Mouse (Mus musculus) stomach, embryonic 16.5 days (tissue): Measurements from ENCODE around the gene Grn. TPM values are rescaled to one million over a fixed set of nuclear protein-coding genes. Genes with fewer than 3 reads are reported as not detected.
A peak's percentile ranks its signal among the peaks of the same experiment; 100 is the strongest.
"Not testable (repeated sequence)": the region's sequence is repeated elsewhere in the genome, so short reads cannot be mapped to it uniquely, and the experiment has no call there.

Experiments used
- ATAC-seq: fragments of 200-750 bp; cut with Nextera tagmentation; 2 replicates; pipeline ENCODE4 v1.8.0; 2017; ENCODE audit warnings: moderate number of reproducible peaks, moderate TSS enrichment; ENCODE audit not compliant: insufficient read depth, low FRiP score
- H3K27ac ChIP-seq: fragments of 300-500 bp; sonication (generic); 2 replicates; pipeline ENCODE4 v1.5.1; 2014; ENCODE audit warnings: low read length
- H3K27me3 ChIP-seq: fragments of 300-500 bp; sonication (generic); 2 replicates; pipeline ENCODE4 v1.6.1; 2014; ENCODE audit warnings: low read length, control low read depth, mixed read lengths; ENCODE audit not compliant: control insufficient read depth, insufficient read depth
- H3K36me3 ChIP-seq: fragments of 300-500 bp; sonication (generic); 2 replicates; pipeline ENCODE4 v1.6.1; 2014; ENCODE audit warnings: low read length; ENCODE audit not compliant: control insufficient read depth, insufficient read depth
- H3K4me1 ChIP-seq: fragments of 300-500 bp; sonication (generic); 2 replicates; pipeline ENCODE4 v1.6.1; 2014; ENCODE audit warnings: low read length, control low read depth, mixed read lengths; ENCODE audit not compliant: control insufficient read depth, insufficient read depth
- H3K4me2 ChIP-seq: fragments of 300-500 bp; sonication (generic); 2 replicates; pipeline ENCODE4 v1.6.1; 2014; ENCODE audit warnings: low read depth, low read length, mixed read lengths
- H3K4me3 ChIP-seq: fragments of 300-500 bp; sonication (generic); replicated peaks from 2 replicates; pipeline ENCODE4 v1.5.1; 2014; ENCODE audit warnings: mild to moderate bottlenecking, low read length
- H3K9ac ChIP-seq: fragments of 300-500 bp; sonication (generic); 2 replicates; pipeline ENCODE4 v1.6.1; 2014; ENCODE audit warnings: low read length
- H3K9me3 ChIP-seq: fragments of 300-500 bp; sonication (generic); replicated peaks from 2 replicates; pipeline ENCODE4 v1.6.1; 2016; ENCODE audit warnings: low read length, control low read depth; ENCODE audit not compliant: control insufficient read depth
- WGBS: fragments of 180-500 bp; shearing (Covaris S2); extraction: QIAGEN DNeasy Blood & Tissue Kit; methylation state at CpG from one replicate; pipeline ENCODE4 v1.1.7; 2014; 5-methylcytosine and 5-hydroxymethylcytosine counted together
- polyA plus RNA-seq: library from polyadenylated mRNA; unstranded; fragments of >200 nt; fragmentation: Nextera tagmentation; extraction: Ambion mirVana; gene quantifications from 2 replicates; pipeline ENCODE4 v1.2.1, GENCODE M21; 2015

Gene Grn
- polyA plus RNA-seq, result 187 and 207 TPM in 2 replicates

DNA sequence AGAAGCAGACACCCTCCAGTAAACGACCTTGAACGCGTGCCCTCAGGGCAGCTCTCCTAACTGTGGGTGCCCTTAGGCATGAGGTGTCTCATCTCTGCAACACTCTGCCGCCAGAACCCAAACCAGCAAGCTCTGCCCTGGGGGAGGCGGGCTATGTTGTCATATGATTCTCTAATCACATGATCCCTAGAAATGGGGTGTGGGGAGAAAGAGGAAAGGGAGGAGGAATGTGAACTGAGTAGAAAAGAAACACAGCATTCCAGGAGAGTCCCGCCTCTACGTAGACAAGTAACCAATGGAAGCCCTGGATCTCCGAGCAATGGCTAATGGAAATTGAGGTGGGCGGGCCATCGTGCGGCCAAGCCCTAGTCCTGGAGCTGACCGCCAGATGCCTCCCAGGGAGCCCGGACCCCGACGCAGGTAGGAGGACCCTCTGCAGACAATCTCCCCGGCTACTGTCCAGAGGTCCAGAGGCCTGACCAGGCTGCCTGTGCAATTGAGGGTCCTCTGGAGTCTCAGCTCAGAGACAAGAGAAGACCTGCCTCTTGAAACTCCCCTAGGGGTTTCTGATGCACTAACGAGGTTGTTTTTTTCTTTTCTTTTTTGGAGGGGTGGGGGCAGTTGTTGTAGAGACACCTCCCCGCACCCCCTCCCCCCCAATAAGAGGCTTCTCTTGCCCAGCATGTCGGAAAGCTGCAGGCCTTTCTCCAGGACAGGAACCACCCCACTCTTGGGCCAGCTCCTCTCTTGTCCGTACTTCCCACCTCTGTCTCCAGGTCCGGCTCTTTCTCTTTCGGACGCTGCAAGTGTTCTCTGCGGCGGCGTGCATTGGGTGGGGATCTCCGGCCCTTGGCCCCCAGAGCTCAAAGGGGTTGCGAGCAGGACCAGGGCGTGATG lies at the start of gene Grn:
TSS of gene Grn (plus strand) at position 195 of the 897 bp plus-strand sequence.
- no peaks in the 10 kb centered on the region for H3K9me3 ChIP-seq
- peak within 1 kb of the TSS; percentile 79 for H3K9ac ChIP-seq
- ATAC-seq, result peak; percentile 94
- H3K4me2 ChIP-seq, result peak within 1 kb of the TSS; percentile 95
- peak within 1 kb of the TSS; percentile 73 for H3K4me3 ChIP-seq
- H3K27ac ChIP-seq, result peak within 1 kb of the TSS; percentile 85
- H3K27me3 ChIP-seq, result no peaks in the 10 kb centered on the region
- WGBS, result under 1% methylated on average over 29 of the region's 29 CpGs
- 0 out of 2 replicates have a peak, but pooled peaks cover 6% of the 10 kb centered on the region for H3K36me3 ChIP-seq
- peaks cover 21% of the 10 kb centered on the region for H3K4me1 ChIP-seq

DNA sequence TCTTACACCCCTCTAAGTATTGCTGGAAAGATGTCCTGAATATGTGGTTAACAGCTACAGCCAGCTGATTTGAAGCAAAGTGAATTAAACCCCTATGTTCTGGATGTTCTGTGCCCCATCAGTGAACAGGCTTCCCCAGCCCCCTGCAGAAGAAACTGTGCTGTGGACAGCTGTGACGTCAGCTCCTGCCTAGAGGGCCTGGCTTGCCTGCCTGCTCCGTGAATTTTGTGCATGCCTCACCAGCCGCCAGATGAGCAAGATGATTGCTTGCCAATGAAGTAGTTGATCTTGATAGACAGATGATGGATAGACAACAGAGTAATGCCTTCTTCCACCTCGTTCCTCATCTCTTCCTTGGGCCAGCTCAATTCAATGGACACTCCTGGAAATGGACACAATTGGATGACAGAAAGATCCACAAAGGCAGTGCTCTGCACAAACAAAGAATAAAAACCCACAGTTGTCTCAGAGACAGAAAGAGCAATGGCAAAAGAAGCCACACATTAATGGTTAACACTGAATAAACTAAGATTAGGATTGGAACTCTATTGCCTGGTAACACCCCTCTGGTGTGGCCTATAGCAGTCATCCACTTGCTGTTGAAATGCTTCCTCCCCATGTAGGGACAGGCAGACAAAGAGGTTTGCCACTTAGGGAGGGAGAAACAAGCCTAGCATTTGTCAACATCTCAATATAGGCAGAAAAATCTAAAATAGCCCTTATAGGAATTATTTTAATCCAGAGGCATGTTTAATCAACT lies 48.6 kb upstream of the Grn start:
- ATAC-seq, result no peak
- no peaks in the 10 kb centered on the region for H3K9me3 ChIP-seq
- no peaks in the 10 kb centered on the region for H3K36me3 ChIP-seq
- H3K9ac ChIP-seq, result no peak overlapping the region
- H3K4me1 ChIP-seq, result peaks cover 2% of the 10 kb centered on the region; the same call in 1 of the 2 replicates
- WGBS, result 30% methylated on average over 4 of the region's 4 CpGs
- H3K4me3 ChIP-seq, result no peak overlapping the region
- H3K4me2 ChIP-seq, result no peak overlapping the region
- no peak overlapping the region for H3K27ac ChIP-seq
- H3K27me3 ChIP-seq, result no peaks in the 10 kb centered on the region

DNA sequence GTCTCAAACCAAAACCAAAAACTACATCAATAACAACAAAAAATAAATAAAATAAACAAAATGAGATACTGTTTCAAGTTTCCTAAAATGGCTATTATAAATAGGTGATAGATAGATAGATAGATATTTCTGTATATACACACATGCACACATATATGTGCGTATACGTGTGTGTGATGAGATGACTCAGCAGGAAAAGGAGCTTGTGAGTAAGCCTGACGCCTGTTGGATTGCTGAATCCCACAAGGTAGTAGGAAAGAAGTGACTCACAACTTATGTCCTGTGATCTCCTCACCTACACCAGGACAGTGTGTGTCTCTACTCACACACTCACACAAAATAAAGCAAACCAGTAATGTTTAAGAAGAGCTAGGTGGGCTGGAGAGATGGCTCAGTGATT lies 47.3 kb upstream of the Grn start:
- H3K27me3 ChIP-seq, result no peaks in the 10 kb centered on the region
- H3K9ac ChIP-seq, result no peak overlapping the region
- H3K27ac ChIP-seq, result no peak overlapping the region
- H3K36me3 ChIP-seq, result no peaks in the 10 kb centered on the region
- H3K4me3 ChIP-seq, result no peak overlapping the region
- H3K9me3 ChIP-seq, result no peaks in the 10 kb centered on the region
- H3K4me2 ChIP-seq, result no peak overlapping the region
- no peaks in the 10 kb centered on the region for H3K4me1 ChIP-seq
- ATAC-seq, result no peak
- 84% methylated on average over 3 of the region's 3 CpGs for WGBS

DNA sequence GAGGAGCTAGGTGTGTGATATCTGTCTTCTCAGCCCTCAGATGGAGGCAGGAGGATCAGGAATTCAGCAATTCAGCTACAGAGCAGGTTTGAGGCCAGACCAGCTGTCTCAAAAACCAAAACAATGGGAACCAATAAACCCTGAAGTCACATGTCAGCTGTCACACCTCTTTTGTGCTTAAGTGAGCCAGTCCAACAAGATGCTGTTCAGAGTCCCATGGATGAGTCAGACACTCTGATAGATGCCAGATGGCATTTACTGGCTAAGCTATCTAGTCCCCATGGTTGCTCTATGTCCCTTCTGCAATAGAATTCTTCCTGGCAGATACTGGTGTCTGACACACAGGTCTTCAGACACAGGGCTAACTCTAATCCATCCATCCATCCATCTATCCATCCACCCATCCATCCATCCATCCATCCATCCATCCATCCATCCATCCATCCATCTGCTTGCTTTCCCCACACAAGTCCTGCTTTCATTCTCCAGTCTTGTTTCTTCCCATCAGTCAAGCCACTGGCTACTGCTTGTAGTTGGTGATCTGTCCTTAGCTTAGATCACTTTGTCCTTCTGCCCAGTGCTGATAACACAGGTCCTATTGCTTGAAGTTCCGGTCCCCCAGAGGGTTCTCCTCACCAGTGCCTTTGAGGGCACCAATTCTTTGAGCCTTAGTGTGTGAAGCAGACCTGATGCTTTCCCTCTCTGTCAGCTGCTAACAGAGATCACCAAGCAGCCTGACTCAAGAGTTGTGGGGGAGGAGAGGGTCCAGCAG lies 46.6 kb upstream of the Grn start:
- Histone ChIP-seq H3K9ac (no peak overlapping the region), H3K27ac (no peak overlapping the region), H3K27me3 (no peaks in the 10 kb centered on the region), H3K4me1 (no peaks in the 10 kb centered on the region), H3K4me3 (no peak overlapping the region), H3K4me2 (no peak overlapping the region), H3K9me3 (no peaks in the 10 kb centered on the region), H3K36me3 (no peaks in the 10 kb centered on the region)
- ATAC-seq, result no peak
- 70% methylated on average over 1 of the region's 1 CpGs for WGBS

DNA sequence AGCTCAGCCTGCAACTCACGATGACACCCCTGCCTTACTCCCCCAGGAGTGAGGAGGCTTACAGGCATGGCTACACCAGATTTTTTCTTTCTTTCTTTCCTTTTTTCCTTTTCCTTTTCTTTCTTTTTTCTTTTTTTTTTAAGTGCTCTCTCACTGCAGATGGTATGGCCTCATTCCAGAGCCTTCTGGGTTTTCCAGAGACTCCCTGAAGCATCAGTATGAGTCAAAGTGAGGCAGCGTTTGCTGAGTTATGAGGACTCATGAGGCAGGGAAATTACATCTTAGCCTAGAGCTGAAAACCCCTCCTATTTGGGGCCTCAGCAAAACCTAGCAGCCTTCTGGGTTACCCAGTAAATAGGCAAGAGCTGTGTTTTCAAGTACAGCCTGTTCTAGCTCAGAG lies 45.7 kb upstream of the Grn start:
- WGBS, result 61% methylated on average over 2 of the region's 2 CpGs

DNA sequence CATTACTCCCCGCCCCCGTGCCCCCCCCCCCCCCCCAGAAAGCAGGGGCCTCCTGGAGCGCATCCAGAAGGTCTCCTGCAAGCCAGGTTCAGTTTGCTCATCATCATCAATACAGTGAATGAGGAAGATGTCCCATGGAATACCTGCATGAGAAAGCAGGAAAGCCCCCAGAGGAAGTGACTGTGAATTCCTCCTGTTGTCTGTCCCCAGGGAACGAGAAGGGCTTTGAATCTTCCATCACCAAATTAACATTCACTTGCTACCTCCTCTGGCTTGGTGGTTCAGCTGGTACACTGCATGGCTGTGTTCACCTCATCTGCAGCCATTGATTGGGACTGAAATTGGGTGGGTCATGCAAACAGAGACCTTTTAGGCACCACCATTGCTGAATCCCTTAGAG lies 45.0 kb upstream of the Grn start:
- no peaks in the 10 kb centered on the region for H3K27me3 ChIP-seq
- H3K9me3 ChIP-seq, result no peaks in the 10 kb centered on the region
- no peak overlapping the region for H3K27ac ChIP-seq
- H3K4me3 ChIP-seq, result no peak overlapping the region
- H3K36me3 ChIP-seq, result no peaks in the 10 kb centered on the region
- no peaks in the 10 kb centered on the region for H3K4me1 ChIP-seq
- ATAC-seq, result no peak
- H3K4me2 ChIP-seq, result no peak overlapping the region
- WGBS, result 53% methylated on average over 4 of the region's 4 CpGs
- H3K9ac ChIP-seq, result no peak overlapping the region

More for the DNA sequence above, 45.7 kb upstream of the Grn start:
- no peak overlapping the region for H3K27ac ChIP-seq
- ATAC-seq, result no peak
- H3K4me1 ChIP-seq, result no peaks in the 10 kb centered on the region
- no peak overlapping the region for H3K4me3 ChIP-seq
- H3K9me3 ChIP-seq, result no peaks in the 10 kb centered on the region
- no peak overlapping the region for H3K9ac ChIP-seq
- H3K27me3 ChIP-seq, result no peaks in the 10 kb centered on the region
- no peaks in the 10 kb centered on the region for H3K36me3 ChIP-seq
- H3K4me2 ChIP-seq, result no peak overlapping the region

DNA sequence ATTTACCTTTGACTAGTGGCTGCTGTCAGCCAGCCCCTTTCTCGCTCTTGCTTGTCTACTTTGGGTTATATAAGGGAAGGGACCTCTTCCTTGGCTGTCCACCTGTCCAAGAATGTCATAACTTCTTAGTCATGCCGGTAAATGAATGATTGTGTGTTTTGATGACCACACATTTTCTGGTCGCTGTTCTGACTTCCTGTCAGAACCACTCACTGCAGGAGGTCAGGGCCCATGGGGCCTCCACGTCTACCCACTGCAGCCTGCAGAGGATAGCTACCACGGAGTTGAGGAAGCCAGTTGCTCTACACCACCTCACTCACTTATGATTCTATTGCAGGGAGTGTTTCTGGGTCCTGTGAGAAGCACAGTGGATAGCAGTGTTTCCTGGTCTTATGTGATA lies 44.0 kb upstream of the Grn start:
- ATAC-seq, result no peak
- Histone ChIP-seq H3K27ac (no peak overlapping the region), H3K4me1 (no peaks in the 10 kb centered on the region), H3K27me3 (no peaks in the 10 kb centered on the region), H3K9me3 (no peaks in the 10 kb centered on the region), H3K4me3 (no peak overlapping the region), H3K9ac (no peak overlapping the region), H3K4me2 (no peak overlapping the region), H3K36me3 (no peaks in the 10 kb centered on the region)
- WGBS, result 54% methylated on average over 5 of the region's 5 CpGs

DNA sequence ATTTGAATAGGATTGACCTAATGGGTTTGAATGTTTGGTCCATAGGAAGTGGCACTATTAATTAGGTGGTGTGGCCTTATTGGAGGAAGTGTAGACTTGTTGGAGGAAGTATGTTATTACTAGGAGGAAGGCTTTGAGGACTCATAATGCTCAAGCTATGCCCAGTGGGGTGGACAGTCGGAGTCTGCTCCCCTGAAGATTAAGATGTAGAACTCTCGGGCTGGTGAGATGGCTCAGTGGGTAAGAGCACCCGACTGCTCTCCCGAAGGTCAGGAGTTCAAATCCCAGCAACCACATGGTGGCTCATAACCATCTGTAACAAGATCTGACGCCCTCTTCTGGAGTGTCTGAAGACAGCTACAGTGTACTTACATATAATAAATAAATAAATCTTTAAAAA lies 40.7 kb upstream of the Grn start:
- peaks cover 19% of the 10 kb centered on the region for H3K4me1 ChIP-seq
- not testable (repeated sequence) for H3K27me3 ChIP-seq, H3K9me3 ChIP-seq, ATAC-seq, H3K4me3 ChIP-seq, H3K36me3 ChIP-seq, H3K4me2 ChIP-seq, H3K27ac ChIP-seq, H3K9ac ChIP-seq
- WGBS, result 80% methylated on average over 4 of the region's 5 CpGs
